Comparison of ENCODE assay signal across 24 mouse cellular contexts in the genomic region with DNA sequence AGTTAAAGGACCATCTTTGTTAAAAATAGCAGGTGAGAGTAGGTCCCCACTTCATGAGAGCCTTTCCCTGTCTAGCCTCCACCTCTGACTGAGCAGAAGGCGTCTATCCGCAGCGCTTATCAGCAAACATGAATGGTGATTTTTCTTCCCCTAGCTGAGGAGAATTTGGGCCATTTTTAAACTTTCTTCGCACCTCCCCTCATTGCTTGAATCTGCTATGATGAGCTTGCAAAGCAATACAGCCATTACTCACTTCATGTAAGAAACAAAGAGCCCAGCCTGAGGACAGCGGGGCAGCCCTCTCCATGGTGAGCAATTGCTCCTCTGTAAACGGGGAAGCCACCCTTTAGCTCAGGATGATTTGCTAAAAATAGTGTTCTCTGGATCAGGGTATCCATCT. TPM values are rescaled to one million over a fixed set of nuclear protein-coding genes. Genes with fewer than 3 reads are reported as not detected.
DNase-seq lines count a peak whose midpoint lies in the region; ATAC-seq lines count a peak whose summit lies in the region.
"Had no signal": no experiment of that assay in that cellular context is flagged by ENCODE, and none has a peak within 500 bp of the region (broad histone marks: within the 10 kb centered on the region; RNA-seq: fewer than 3 reads in every experiment).

No protein-coding gene starts in this region.

- no peaks in the 10 kb centered on the region for H3K9me3 ChIP-seq in heart, embryonic 15.5 days (replicated peaks)

- H3K4me3 ChIP-seq in heart, embryonic 15.5 days = no peak overlapping the region
- H3K4me3 ChIP-seq: forebrain, embryonic 10.5 days had no signal

- no peak overlapping the region for H3K9ac ChIP-seq in heart, embryonic 15.5 days
- H3K9ac ChIP-seq: forebrain, postnatal 0 days; hindbrain, embryonic 14.5 days had no signal

- H3K4me1 ChIP-seq in heart, embryonic 15.5 days (replicated peaks) = peaks cover 47% of the 10 kb centered on the region

- H3K36me3 ChIP-seq in heart, embryonic 15.5 days = no peaks in the 10 kb centered on the region
- H3K36me3 ChIP-seq: forebrain, embryonic 10.5 days had no signal

- no peak overlapping the region for H3K4me2 ChIP-seq in heart, embryonic 15.5 days
- H3K4me2 ChIP-seq: hindbrain, embryonic 14.5 days had no signal

- H3K27me3 ChIP-seq in heart, embryonic 15.5 days = peaks cover 16% of the 10 kb centered on the region; the same call in 1 of the 2 replicates

- peak overlapping the region; percentile 3; the same call in 1 of the 2 replicates for H3K27ac ChIP-seq in heart, embryonic 15.5 days
- H3K27ac ChIP-seq: forebrain, embryonic 10.5 days; hindbrain, embryonic 14.5 days; hindbrain, postnatal 0 days had no signal

- DNase-seq in frontal cortex, postnatal 25 days (ENCODE audit: low spot score in 2 of 2) = no peak
- DNase-seq in heart, postnatal 4 days = no peak
- DNase-seq in right cerebral cortex, postnatal 25 days = peak; percentile 11
- DNase-seq in right cerebral cortex, postnatal 4 days = no peak
- DNase-seq: adrenal gland, adult 8-10 months; adrenal gland, postnatal 25 days; cerebellum, adult 18-20 months; cerebellum, adult 9-10 months; cerebellum, postnatal 14 days; forebrain, postnatal 0 days; gastrocnemius, postnatal 10 days; gastrocnemius, postnatal 36 days; heart, postnatal 10 days; heart, postnatal 36 days had no signal

- WGBS in heart, embryonic 15.5 days = 44% methylated on average over 6 of the region's 6 CpGs

- peak; percentile 78 for ATAC-seq in frontal cortex, adult (ENCODE audit: low TSS enrichment)
- no peak for ATAC-seq in heart, embryonic 15.5 days (replicated peaks; ENCODE audit: insufficient number of reproducible peaks, insufficient read depth, low FRiP score, low read depth)
- ATAC-seq: activated CD4-positive, CD25-positive, alpha-beta regulatory T cell, adult 4 months; forebrain, embryonic 14.5 days; forebrain, postnatal 0 days; hindbrain, postnatal 0 days; inflammation-experienced regulatory T-cells, adult 6 months; intestine, embryonic 16.5 days had no signal

RNA-seq across cellular contexts. Expression of a gene that starts 14.0 kb away (rescaled TPM):
- 7.0 and 9.0 TPM in 2 replicates for polyA plus RNA-seq in heart, embryonic 15.5 days (2015; fragmentation: Nextera tagmentation; extraction: Ambion mirVana)
- total RNA-seq in heart, postnatal 4 days (2021) = 100 to 1,000 TPM; 120 to 122 TPM
- total RNA-seq: granulocyte monocyte progenitor cell, adult 5-6 weeks had no signal
- polyA plus RNA-seq: inflammation-experienced regulatory T-cells, adult 6 months had no signal
